Mouse (Mus musculus) midbrain, embryonic 13.5 days (tissue): ENCODE data around the gene Ppp4r4. TPM values are rescaled to one million over a fixed set of nuclear protein-coding genes. Genes with fewer than 3 reads are reported as not detected.

Experiments
- ATAC-seq: fragments of 200-750 bp; cut with Nextera tagmentation; 2 replicates; pipeline ENCODE4 v1.8.0; 2017; ENCODE audit warnings: mild to moderate bottlenecking, moderate TSS enrichment, moderate library complexity
- H3K27ac ChIP-seq: fragments of 300-500 bp; sonication (generic); 2 replicates; pipeline ENCODE4 v1.5.1; 2015; ENCODE audit warnings: inconsistent platforms, mild to moderate bottlenecking, moderate library complexity
- H3K27me3 ChIP-seq: fragments of 300-500 bp; sonication (generic); 2 replicates; pipeline ENCODE4 v1.6.1; 2015; ENCODE audit warnings: mild to moderate bottlenecking, inconsistent platforms
- H3K36me3 ChIP-seq: fragments of 300-500 bp; sonication (generic); 2 replicates; pipeline ENCODE4 v1.6.1; 2015; ENCODE audit warnings: mild to moderate bottlenecking, inconsistent platforms
- H3K4me1 ChIP-seq: fragments of 300-500 bp; sonication (generic); replicated peaks from 2 replicates; pipeline ENCODE4 v1.6.1; 2015; ENCODE audit warnings: inconsistent platforms
- H3K4me2 ChIP-seq: fragments of 300-500 bp; sonication (generic); replicated peaks from 2 replicates; pipeline ENCODE4 v1.6.1; 2015; ENCODE audit warnings: moderate library complexity, mild to moderate bottlenecking, inconsistent platforms
- H3K4me3 ChIP-seq: fragments of 300-500 bp; sonication (generic); replicated peaks from 2 replicates; pipeline ENCODE4 v1.5.1; 2015; ENCODE audit warnings: mild to moderate bottlenecking, inconsistent platforms
- H3K9ac ChIP-seq: fragments of 300-500 bp; sonication (generic); replicated peaks from 2 replicates; pipeline ENCODE4 v1.6.1; 2015; ENCODE audit warnings: mild to moderate bottlenecking, inconsistent platforms
- H3K9me3 ChIP-seq: fragments of 300-500 bp; sonication (generic); 2 replicates; pipeline ENCODE4 v1.6.1; 2016; ENCODE audit warnings: mild to moderate bottlenecking, inconsistent platforms
- WGBS: fragments of 180-500 bp; shearing (Covaris S2); methylation state at CpG from one replicate; pipeline ENCODE4 v1.1.7; 2015; 5-methylcytosine and 5-hydroxymethylcytosine counted together
- polyA plus RNA-seq: library from polyadenylated mRNA; unstranded; fragments of >200 nt; fragmentation: Nextera tagmentation; extraction: Ambion mirVana; gene quantifications from 2 replicates; pipeline ENCODE4 v1.2.1, GENCODE M21; 2015

Ppp4r4 gene
- polyA plus RNA-seq, 1 experiment from 2014 or later, result 2.2 TPM

GRCm38 (mm10) chr12:103504402-103504801, 27.7 kb upstream of the Ppp4r4 start:
- Histone ChIP-seq H3K4me2 (no peak overlapping the region), H3K9ac (no peak overlapping the region), H3K4me3 (no peak overlapping the region), H3K27me3 (no peaks in the 10 kb centered on the region), H3K4me1 (0 out of 2 replicates have a peak, but pooled peaks cover 2% of the 10 kb centered on the region), H3K9me3 (no peaks in the 10 kb centered on the region), H3K36me3 (no peaks in the 10 kb centered on the region), H3K27ac (no peak overlapping the region)
- WGBS, result 87% methylated on average over 3 of the region's 3 CpGs
- no peak for ATAC-seq

DNA sequence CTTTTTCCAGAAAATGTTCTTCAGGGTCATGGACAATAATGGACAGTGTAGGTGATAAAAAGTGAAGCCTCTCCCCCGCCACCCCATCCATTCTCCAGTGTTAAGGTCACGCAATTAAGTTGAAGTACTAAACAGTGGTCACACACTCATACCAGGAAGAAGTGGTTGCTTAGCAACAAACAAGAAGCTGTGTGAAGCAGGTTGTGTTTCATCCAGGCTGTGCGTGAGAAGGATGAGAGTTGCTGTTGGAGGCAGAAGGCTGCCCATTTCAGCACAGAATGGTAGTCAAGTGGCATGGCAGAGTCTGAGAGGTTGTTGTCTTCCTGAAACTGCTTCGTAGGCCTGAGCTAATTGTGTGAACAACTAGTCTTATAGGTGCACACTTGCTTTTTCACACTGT, 23.7 kb upstream of the Ppp4r4 start:
- H3K9me3 ChIP-seq, result no peaks in the 10 kb centered on the region
- no peak overlapping the region for H3K4me2 ChIP-seq
- H3K27me3 ChIP-seq, result no peaks in the 10 kb centered on the region
- H3K4me3 ChIP-seq, result no peak overlapping the region
- no peak overlapping the region for H3K9ac ChIP-seq
- 57% methylated on average over 4 of the region's 4 CpGs for whole genome bisulfite sequencing
- peak; percentile 45; the same call in 1 of the 2 replicates for ATAC-seq
- H3K36me3 ChIP-seq, result no peaks in the 10 kb centered on the region
- H3K27ac ChIP-seq, result no peak overlapping the region
- H3K4me1 ChIP-seq, result peaks cover 4% of the 10 kb centered on the region

- Histone ChIP-seq H3K4me2 (no peak overlapping the region), H3K4me3 (no peak overlapping the region), H3K9me3 (no peaks in the 10 kb centered on the region), H3K27me3 (no peaks in the 10 kb centered on the region), H3K36me3 (no peaks in the 10 kb centered on the region), H3K9ac (no peak overlapping the region), H3K27ac (no peak overlapping the region), H3K4me1 (peaks cover 15% of the 10 kb centered on the region)
- no peak for ATAC-seq
- 90% methylated on average over 8 of the region's 8 CpGs for WGBS
Observed at GRCm38 (mm10) chr12:103509893-103510292, 22.2 kb upstream of the Ppp4r4 start.

- no peak for ATAC-seq
- Histone ChIP-seq H3K36me3 (no peaks in the 10 kb centered on the region), H3K27me3 (no peaks in the 10 kb centered on the region), H3K9ac (no peak overlapping the region), H3K4me2 (no peak overlapping the region), H3K4me1 (peaks cover 15% of the 10 kb centered on the region), H3K27ac (no peak overlapping the region), H3K9me3 (no peaks in the 10 kb centered on the region), H3K4me3 (no peak overlapping the region)
- WGBS, result 64% methylated on average over 2 of the region's 2 CpGs
Observed at GRCm38 (mm10) chr12:103511586-103511985, 20.5 kb upstream of the Ppp4r4 start.

GRCm38 (mm10) chr12:103513039-103513438, 19.0 kb upstream of the Ppp4r4 start:
- Histone ChIP-seq H3K36me3 (no peaks in the 10 kb centered on the region), H3K27ac (no peak overlapping the region), H3K4me3 (no peak overlapping the region), H3K9ac (no peak overlapping the region), H3K4me1 (peaks cover 15% of the 10 kb centered on the region), H3K27me3 (no peaks in the 10 kb centered on the region), H3K9me3 (no peaks in the 10 kb centered on the region), H3K4me2 (no peak overlapping the region)
- 74% methylated on average over 2 of the region's 2 CpGs for WGBS
- no peak for ATAC-seq

DNA sequence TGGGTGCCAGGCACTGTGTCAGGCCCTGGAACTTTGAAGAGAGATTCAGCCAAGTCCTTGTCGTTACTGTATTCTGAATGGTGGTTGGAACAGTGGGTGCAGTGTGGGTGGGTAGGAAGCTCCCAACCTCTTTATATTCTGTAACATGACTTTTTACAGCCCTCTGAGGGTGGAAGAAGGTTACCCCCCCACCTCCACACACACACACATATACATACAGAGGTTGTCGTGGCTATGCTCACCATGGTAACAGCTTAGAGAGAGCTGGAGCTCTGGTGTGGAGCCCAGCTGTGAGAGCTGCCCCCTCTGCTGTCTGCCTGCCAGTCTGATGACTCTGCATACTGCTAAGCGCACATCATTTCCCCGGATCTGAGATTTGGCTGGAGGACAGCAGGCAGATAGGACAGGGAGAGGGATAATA, 18.6 kb upstream of the Ppp4r4 start:
- 15% methylated on average over 4 of the region's 4 CpGs for WGBS
- no peak overlapping the region for H3K9ac ChIP-seq
- H3K4me1 ChIP-seq, result peaks cover 12% of the 10 kb centered on the region
- no peaks in the 10 kb centered on the region for H3K27me3 ChIP-seq
- ATAC-seq, result peak; percentile 92
- H3K36me3 ChIP-seq, result no peaks in the 10 kb centered on the region
- no peaks in the 10 kb centered on the region for H3K9me3 ChIP-seq
- H3K27ac ChIP-seq, result no peak overlapping the region
- H3K4me3 ChIP-seq, result no peak overlapping the region
- H3K4me2 ChIP-seq, result no peak overlapping the region

DNA sequence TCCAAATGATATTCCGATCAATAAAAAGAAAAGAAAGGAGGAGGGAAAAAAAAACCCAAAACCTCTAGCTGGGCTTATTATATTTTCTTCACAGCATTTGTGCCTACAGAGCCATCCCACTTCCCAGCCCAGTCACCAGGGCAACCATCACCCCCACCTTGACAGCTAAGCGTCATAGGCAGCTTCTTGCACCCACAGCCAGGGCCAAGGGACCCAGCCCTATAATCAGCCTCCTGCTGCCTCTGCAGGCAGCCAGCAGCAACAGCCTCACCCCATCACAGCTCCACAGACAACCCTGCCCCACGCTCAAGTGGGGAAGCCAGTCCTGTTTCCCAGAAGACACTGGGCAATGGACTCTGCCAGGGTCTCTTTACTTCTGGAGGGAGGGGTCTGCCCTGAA, 17.7 kb upstream of the Ppp4r4 start:
- no peak overlapping the region for H3K9ac ChIP-seq
- no peak overlapping the region for H3K4me3 ChIP-seq
- peak; percentile 55; the same call in 1 of the 2 replicates for ATAC-seq
- no peaks in the 10 kb centered on the region for H3K27me3 ChIP-seq
- WGBS, result 70% methylated on average over 3 of the region's 3 CpGs
- no peaks in the 10 kb centered on the region for H3K9me3 ChIP-seq
- H3K4me1 ChIP-seq, result peaks cover 12% of the 10 kb centered on the region
- no peak overlapping the region for H3K27ac ChIP-seq
- H3K4me2 ChIP-seq, result no peak overlapping the region
- H3K36me3 ChIP-seq, result no peaks in the 10 kb centered on the region

DNA sequence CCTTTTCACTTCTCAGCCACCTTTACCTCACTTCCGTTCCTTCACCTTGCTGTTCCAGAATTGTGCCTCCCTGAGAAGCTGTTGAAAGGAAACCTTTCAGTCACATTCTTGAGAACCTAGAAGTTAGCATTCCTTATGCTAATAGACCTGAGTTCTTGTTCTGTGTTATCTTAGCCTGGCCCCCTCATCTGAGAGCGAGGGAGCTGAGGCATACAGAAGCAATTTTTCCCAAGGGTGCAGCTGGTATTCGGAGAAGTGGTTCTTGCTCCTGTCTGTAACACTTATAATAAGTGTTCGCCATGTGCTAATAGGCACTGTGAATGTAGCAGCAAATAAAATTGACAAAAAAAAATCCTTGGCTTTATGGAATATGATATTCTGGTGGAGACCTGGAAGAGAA, 16.4 kb upstream of the Ppp4r4 start:
- Histone ChIP-seq H3K4me2 (no peak overlapping the region), H3K9me3 (no peaks in the 10 kb centered on the region), H3K9ac (no peak overlapping the region), H3K4me3 (no peak overlapping the region), H3K27me3 (no peaks in the 10 kb centered on the region), H3K27ac (no peak overlapping the region), H3K4me1 (peaks cover 12% of the 10 kb centered on the region), H3K36me3 (no peaks in the 10 kb centered on the region)
- ATAC-seq, result no peak
- 89% methylated on average over 4 of the region's 4 CpGs for WGBS

DNA sequence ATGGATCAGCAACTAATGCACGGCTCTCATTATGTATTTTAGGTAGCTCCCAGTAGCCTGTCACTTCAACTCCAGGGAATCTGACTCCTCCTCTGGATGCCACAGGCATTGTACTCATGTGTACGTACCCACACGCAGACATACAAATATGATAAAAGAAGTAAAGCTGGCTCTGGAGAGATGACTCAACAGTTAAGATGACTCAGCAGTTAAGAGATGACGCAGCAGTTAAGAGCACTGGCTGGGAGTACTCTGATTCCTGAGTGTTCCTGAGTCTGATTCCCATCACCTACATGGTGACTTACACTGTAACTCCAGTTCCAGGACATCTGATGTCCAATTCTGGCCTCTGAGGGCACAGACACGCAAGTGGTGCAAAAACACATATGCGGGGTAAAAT, 13.4 kb upstream of the Ppp4r4 start:
- Histone ChIP-seq H3K4me2 (no peak overlapping the region), H3K36me3 (no peaks in the 10 kb centered on the region), H3K9ac (no peak overlapping the region), H3K27me3 (no peaks in the 10 kb centered on the region), H3K9me3 (0 out of 2 replicates have a peak, but pooled peaks cover 6% of the 10 kb centered on the region), H3K4me1 (peaks cover 7% of the 10 kb centered on the region), H3K27ac (no peak overlapping the region), H3K4me3 (no peak overlapping the region)
- no peak for ATAC-seq
- WGBS, result 95% methylated on average over 6 of the region's 6 CpGs

DNA sequence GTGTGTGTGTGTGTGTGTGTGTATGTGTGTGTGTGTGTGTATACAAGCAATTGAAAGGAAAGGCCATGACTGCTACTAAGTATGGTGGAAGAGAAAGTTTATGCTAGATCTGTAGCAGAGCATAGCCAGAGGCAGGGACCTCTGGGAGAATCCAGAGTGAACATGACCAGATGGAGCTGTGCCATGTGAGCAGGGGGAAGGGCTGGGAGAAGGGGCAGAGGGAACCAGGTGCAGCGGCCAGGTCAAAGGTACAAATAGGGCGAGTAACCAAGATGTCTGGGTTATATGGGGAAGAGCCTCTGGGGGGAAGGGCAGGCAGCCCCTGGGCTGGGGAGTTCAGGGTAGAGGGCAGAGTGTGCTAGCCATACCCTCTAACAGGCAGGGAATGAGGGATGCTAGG, 1.5 kb upstream of the Ppp4r4 start:
- Histone ChIP-seq H3K4me1 (peaks cover 7% of the 10 kb centered on the region), H3K27ac (no peak overlapping the region), H3K9ac (no peak overlapping the region), H3K4me2 (no peak overlapping the region), H3K36me3 (no peaks in the 10 kb centered on the region), H3K9me3 (no peaks in the 10 kb centered on the region), H3K27me3 (peaks cover 12% of the 10 kb centered on the region; the same call in 1 of the 2 replicates), H3K4me3 (no peak overlapping the region)
- 86% methylated on average over 2 of the region's 2 CpGs for WGBS
- no peak for ATAC-seq

DNA sequence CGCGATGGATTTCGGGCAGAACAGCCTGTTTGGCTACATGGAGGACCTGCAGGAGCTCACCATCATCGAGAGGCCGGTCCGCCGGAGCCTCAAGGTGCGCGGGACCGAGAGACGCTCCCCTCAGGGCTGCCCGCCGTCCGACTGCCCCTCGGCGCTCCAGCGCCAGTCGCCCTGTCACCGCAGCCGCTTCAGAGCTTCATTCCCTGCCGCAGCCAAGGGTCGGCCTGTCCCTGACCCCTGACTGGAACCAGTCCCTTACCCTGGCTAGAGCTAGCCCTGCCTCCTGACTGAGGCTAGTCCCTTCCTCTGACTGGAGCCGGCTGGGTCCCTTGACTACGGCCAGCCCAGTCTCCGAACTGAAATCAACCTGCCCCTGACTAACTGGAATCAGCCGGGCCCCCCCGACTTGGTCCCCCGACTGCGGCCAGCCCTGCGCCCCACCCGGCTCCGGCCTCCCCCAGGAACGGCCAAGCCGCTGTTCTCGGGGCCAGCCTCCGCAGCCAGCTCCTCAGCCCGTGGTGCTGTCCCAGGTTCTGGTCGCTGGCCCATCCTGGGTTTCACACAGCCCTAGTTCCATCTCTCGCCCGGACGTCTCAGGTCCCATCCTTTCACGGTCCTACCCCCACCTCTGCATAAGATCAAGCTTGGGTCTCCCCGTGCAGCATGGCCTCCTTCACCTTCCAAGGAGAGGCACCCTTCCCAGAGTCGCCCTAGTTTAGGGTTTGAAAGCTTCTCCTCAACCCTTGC, 739 bp downstream of the Ppp4r4 start:
- peak overlapping the region; percentile 90 for H3K4me2 ChIP-seq
- ATAC-seq, result peak; percentile 78
- peak overlapping the region; percentile 81 for H3K9ac ChIP-seq
- H3K4me3 ChIP-seq, result peak overlapping the region; percentile 72
- H3K27ac ChIP-seq, result peak overlapping the region; percentile 69
- no peaks in the 10 kb centered on the region for H3K36me3 ChIP-seq
- H3K9me3 ChIP-seq, result no peaks in the 10 kb centered on the region
- under 1% methylated on average over 43 of the region's 44 CpGs for WGBS
- H3K27me3 ChIP-seq, result peaks cover 12% of the 10 kb centered on the region; the same call in 1 of the 2 replicates
- H3K4me1 ChIP-seq, result peaks cover 7% of the 10 kb centered on the region

GRCm38 (mm10) chr12:103540429-103540828, 8.3 kb downstream of the Ppp4r4 start:
- H3K9ac ChIP-seq, result no peak overlapping the region
- no peak for ATAC-seq
- no peak overlapping the region for H3K4me2 ChIP-seq
- H3K4me1 ChIP-seq, result no peaks in the 10 kb centered on the region
- H3K4me3 ChIP-seq, result no peak overlapping the region
- no peaks in the 10 kb centered on the region for H3K27me3 ChIP-seq
- 82% methylated on average over 4 of the region's 4 CpGs for WGBS
- H3K9me3 ChIP-seq, result no peaks in the 10 kb centered on the region
- H3K36me3 ChIP-seq, result no peaks in the 10 kb centered on the region
- H3K27ac ChIP-seq, result no peak overlapping the region

- 88% methylated on average over 2 of the region's 2 CpGs for WGBS
- Histone ChIP-seq H3K4me2 (no peak overlapping the region), H3K4me1 (no peaks in the 10 kb centered on the region), H3K36me3 (no peaks in the 10 kb centered on the region), H3K27ac (no peak overlapping the region), H3K27me3 (no peaks in the 10 kb centered on the region), H3K9ac (no peak overlapping the region), H3K4me3 (no peak overlapping the region), H3K9me3 (no peaks in the 10 kb centered on the region)
- ATAC-seq, result no peak
Observed at GRCm38 (mm10) chr12:103543351-103543750, 11.3 kb downstream of the Ppp4r4 start.
